Mouse (Mus musculus): Measurements from ENCODE around the gene Smyd3.

Smyd3 gene

GRCm38 (mm10) chr1:179152376-179152775, 365.5 kb downstream of the Smyd3 start:
- no peak for DNase-seq

GRCm38 (mm10) chr1:179151275-179151674, 366.6 kb downstream of the Smyd3 start:
- no peak for DNase-seq

DNA sequence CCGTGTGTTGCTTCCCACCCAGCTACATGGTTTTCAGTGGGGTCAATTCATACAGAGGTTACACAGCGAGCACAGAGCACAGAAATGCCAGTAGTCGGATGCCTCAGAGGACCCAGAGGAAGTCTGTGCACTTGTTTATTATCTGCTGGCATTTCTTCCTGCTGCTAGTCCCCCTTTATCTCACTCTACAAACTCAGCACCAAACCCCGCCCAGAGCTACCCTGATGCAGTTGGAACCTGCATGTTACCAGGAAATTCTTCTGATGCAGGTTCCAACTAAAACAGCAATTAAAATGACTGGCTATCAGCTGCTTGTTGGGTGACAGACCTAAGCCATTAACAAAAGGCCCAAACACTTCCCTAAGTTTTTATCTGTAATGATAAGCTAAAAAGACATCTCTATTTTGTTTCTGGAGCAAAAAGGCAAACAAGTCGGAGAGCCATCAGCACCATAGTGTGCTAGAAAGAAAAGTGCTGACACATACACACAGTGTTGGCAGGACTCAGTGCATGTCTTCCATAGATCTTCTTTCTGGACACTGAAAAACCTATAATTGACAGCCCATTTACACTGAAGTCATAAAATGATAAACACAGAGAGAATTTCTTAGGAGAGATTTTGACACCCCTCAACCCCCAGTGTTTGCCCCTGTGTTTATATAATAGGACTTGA, 368.2 kb downstream of the Smyd3 start:
- no peak for DNase-seq

DNA sequence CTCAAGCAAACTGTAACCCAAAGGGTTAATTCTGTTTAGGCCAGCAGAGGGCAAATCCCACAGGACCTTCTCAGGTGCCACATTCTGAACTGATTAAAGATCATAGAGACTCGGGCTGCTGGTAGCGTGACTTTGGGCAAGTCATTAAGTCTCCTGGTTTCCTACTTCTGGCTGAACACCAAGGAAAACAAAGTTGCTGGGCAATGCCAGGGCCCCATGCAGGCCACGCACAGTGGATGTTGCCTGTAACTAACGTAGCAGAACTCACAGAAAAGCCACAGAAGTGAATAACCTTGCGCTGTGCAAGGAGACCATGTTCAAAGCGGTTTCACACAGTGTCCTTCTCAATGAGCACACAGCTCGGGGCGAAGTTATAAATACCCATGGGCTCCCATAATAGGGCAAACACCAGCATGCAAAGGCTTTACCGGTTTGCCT, 371.1 kb downstream of the Smyd3 start:
- DNase-seq, result peak; percentile 54 to 82

DNA sequence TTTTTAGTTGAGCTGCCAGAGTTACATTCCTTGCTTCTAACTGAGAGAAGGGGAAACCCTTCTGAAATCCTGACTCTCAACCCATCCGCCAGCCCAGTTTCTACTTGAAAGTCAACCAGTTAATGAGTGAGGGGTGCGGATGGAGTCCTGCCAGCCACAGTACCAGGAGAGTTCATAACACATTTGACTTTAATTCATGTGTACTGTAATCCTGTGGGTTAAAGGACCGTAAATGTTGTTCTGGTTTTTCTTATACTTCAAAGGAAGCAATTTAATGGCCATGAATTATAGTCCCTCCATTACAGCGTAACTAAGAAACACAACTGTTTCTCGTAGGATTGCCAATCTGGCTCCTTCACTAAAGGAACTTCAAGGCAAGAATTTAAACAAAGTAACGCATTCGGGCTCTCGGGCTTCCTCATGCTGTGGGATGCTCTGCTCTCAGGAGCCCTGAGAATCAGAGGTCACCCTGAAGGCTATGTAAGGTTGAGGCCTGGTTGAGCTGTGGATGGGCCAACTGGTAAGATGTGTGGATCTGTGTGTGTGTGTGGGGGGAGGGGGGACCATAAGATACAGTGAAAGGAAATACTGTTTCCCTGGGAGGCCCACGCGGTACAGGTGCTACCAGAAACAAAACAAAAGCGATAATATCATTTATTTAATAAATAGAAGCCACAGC, 374.5 kb downstream of the Smyd3 start:
- no peak for DNase-seq

- DNase-seq, result peak; percentile 49 to 62
Observed at GRCm38 (mm10) chr1:179142177-179142576, 375.7 kb downstream of the Smyd3 start.

- no peak for DNase-seq
Observed at GRCm38 (mm10) chr1:179141071-179141650, 376.7 kb downstream of the Smyd3 start.

- no peak for DNase-seq
Observed at GRCm38 (mm10) chr1:179137145-179137477, 380.7 kb downstream of the Smyd3 start.

- peak; percentile 85 to 91 for DNase-seq
Observed at GRCm38 (mm10) chr1:179136461-179137144, 381.2 kb downstream of the Smyd3 start.

GRCm38 (mm10) chr1:179129995-179130394, 387.8 kb downstream of the Smyd3 start:
- DNase-seq, result no peak

DNA sequence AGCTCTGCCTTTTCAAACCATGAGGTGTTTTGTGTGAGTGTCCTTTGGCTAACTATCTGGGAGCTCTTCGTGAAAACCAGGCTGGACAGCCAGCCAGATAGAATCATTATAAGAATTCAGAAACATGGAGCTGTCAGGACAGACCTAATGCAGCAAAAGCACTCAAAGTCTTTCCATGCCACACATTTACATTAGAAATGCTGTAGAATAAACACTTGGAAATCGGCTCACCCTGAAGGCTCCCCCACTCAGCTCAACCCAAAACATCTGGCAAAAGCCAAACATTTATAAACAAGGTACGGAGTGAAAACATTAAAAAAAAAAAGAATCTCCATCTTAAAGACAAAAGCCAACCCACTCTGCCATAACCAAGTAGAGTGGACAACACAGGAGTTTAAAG, 391.6 kb downstream of the Smyd3 start:
- no peak for DNase-seq

- DNase-seq, result no peak
Observed at GRCm38 (mm10) chr1:179122476-179123229, 395.2 kb downstream of the Smyd3 start.

DNA sequence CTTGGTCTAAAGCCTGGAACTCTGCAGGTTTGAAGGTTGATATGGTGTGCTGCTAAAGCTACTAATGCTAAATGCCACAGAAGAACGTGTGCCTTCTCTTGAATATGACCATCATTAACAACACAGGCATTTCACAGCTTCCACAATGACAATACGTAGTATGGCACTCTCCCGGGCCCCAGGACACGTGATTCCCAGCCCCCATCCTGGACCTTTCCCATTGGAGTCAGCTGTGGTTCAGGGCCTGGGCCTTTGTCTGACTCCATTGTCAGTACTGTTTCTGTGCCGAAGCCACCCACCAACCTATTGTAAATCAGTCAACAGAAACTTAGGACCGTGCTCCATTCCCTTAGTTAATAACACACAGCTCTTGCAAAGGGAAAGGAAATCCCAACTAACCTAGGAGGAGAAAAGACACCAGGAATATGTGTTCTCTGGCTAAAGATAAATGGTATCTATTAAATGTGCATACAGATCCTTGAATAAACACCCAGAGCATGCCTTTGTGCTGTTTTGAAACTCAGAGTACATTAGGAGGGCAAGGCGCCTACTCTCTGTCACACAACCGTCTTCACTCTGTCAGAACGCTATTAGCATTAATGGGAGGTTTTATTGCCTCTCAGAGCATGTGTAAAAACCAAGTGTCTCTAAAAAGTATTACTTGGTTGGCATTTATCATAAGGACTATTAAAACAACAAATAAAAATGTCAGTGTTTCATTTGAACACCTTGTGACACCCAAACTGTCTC, 397.4 kb downstream of the Smyd3 start:
- DNase-seq, result no peak

DNA sequence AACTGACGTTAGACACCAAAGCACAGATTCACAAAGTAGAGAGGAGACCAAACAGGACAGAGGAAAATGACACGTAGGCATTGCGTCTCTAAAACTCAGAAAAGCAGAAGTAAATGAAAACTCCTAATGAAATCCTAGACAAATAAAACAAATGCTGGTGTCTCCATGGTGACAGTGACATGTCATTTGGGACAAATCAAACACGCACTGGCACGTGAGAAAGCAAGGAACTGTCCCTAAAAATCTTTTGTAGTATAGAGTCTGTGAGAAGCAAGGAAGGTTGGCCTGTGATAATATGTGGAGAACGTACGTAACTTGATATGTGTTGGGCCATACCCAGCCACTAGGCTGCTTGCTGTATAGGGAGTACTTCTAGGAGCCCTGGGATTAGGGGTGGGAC, 399.2 kb downstream of the Smyd3 start:
- no peak for DNase-seq

- no peak for DNase-seq
Observed at GRCm38 (mm10) chr1:179116729-179117663, 400.8 kb downstream of the Smyd3 start.

GRCm38 (mm10) chr1:179114833-179115495, 402.9 kb downstream of the Smyd3 start:
- DNase-seq, result no peak

GRCm38 (mm10) chr1:179114385-179114784, 403.5 kb downstream of the Smyd3 start:
- no peak for DNase-seq

DNA sequence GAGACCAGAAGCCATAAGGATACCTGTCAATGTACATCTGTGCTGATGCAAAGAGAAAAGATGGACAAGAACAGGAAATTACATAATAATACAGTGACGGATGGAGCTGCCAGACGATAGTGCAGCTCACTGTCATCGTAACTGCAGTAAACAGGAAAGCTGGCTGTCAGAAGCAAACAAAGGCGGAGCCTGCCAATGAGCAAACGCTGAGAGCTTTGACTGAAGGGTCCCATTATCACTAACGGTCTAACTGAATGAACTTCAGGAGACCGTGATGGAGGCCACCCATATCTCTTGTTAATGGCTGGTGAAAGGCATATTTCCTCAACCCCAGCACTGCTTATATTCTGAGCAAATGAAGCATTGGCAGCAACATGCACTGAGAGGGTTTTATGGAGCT, 409.1 kb downstream of the Smyd3 start:
- no peak for DNase-seq

GRCm38 (mm10) chr1:179107761-179108694, 409.8 kb downstream of the Smyd3 start:
- no peak for DNase-seq

Data from kidney, postnatal 25 days (tissue).